Mouse (Mus musculus) intestine, embryonic 16.5 days (tissue): ENCODE measurements around the gene Tnfrsf19. TPM values are rescaled to one million over a fixed set of nuclear protein-coding genes. Genes with fewer than 3 reads are reported as not detected.

Experiments
- ATAC-seq: fragments of 200-750 bp; cut with Nextera tagmentation; 2 replicates; pipeline ENCODE4 v1.8.0; 2017; ENCODE audit warnings: moderate TSS enrichment, moderate library complexity
- H3K27ac ChIP-seq: fragments of 300-500 bp; sonication (generic); 2 replicates; pipeline ENCODE4 v1.5.1; 2014; ENCODE audit warnings: mild to moderate bottlenecking, low read length
- H3K27me3 ChIP-seq: fragments of 300-500 bp; sonication (generic); replicated peaks from 2 replicates; pipeline ENCODE4 v1.6.1; 2014; ENCODE audit warnings: low read length, control low read depth, mixed read lengths; ENCODE audit not compliant: control insufficient read depth, insufficient read depth
- H3K36me3 ChIP-seq: fragments of 300-500 bp; sonication (generic); 2 replicates; pipeline ENCODE4 v1.6.1; 2014; ENCODE audit warnings: low read length, control low read depth; ENCODE audit not compliant: control insufficient read depth, insufficient read depth
- H3K4me1 ChIP-seq: fragments of 300-500 bp; sonication (generic); 2 replicates; pipeline ENCODE4 v1.6.1; 2014; ENCODE audit warnings: low read length, control low read depth, mixed read lengths; ENCODE audit not compliant: control insufficient read depth, insufficient read depth
- H3K4me2 ChIP-seq: fragments of 300-500 bp; sonication (generic); 2 replicates; pipeline ENCODE4 v1.6.1; 2014; ENCODE audit warnings: low read depth, low read length, control low read depth
- H3K4me3 ChIP-seq: fragments of 300-500 bp; sonication (generic); 2 replicates; pipeline ENCODE4 v1.5.1; 2014; ENCODE audit warnings: mild to moderate bottlenecking, low read length
- H3K9ac ChIP-seq: fragments of 300-500 bp; sonication (generic); 2 replicates; pipeline ENCODE4 v1.6.1; 2014; ENCODE audit warnings: low read depth, low read length
- H3K9me3 ChIP-seq: fragments of 300-500 bp; sonication (generic); 2 replicates; pipeline ENCODE4 v1.6.1; 2016; ENCODE audit warnings: low read length, control low read depth; ENCODE audit not compliant: control insufficient read depth
- WGBS: fragments of 180-500 bp; shearing (Covaris S2); extraction: QIAGEN DNeasy Blood & Tissue Kit; methylation state at CpG from one replicate; pipeline ENCODE4 v1.1.7; 2014; 5-methylcytosine and 5-hydroxymethylcytosine counted together
- polyA plus RNA-seq: library from polyadenylated mRNA; unstranded; fragments of >200 nt; fragmentation: Nextera tagmentation; extraction: Ambion mirVana; gene quantifications from 2 replicates; pipeline ENCODE4 v1.2.1, GENCODE M21; 2015

The Tnfrsf19 gene
- polyA plus RNA-seq, 1 experiment from 2014 or later, result 11.5 TPM

GRCm38 (mm10) chr14:60984266-60984665 lies 62.0 kb downstream of the Tnfrsf19 start:
- H3K36me3 ChIP-seq, result no peaks in the 10 kb centered on the region
- H3K4me1 ChIP-seq, result peaks cover 17% of the 10 kb centered on the region
- H3K4me3 ChIP-seq, result no peak overlapping the region
- no peaks in the 10 kb centered on the region for H3K9me3 ChIP-seq
- ATAC-seq, result no peak
- 47% methylated on average over 6 of the region's 6 CpGs for WGBS
- no peak overlapping the region for H3K27ac ChIP-seq
- no peak overlapping the region for H3K9ac ChIP-seq
- no peak overlapping the region for H3K4me2 ChIP-seq
- H3K27me3 ChIP-seq, result no peaks in the 10 kb centered on the region

GRCm38 (mm10) chr14:60982126-60982525 lies 64.2 kb downstream of the Tnfrsf19 start:
- Histone ChIP-seq H3K4me2 (no peak overlapping the region), H3K36me3 (no peaks in the 10 kb centered on the region), H3K4me3 (no peak overlapping the region), H3K9me3 (no peaks in the 10 kb centered on the region), H3K4me1 (peaks cover 17% of the 10 kb centered on the region), H3K9ac (no peak overlapping the region), H3K27me3 (no peaks in the 10 kb centered on the region), H3K27ac (no peak overlapping the region)
- no peak for ATAC-seq

- H3K36me3 ChIP-seq, result no peaks in the 10 kb centered on the region
- no peaks in the 10 kb centered on the region for H3K9me3 ChIP-seq
- peaks cover 17% of the 10 kb centered on the region for H3K4me1 ChIP-seq
- no peak overlapping the region for H3K27ac ChIP-seq
- no peaks in the 10 kb centered on the region for H3K27me3 ChIP-seq
- H3K4me2 ChIP-seq, result no peak overlapping the region
- no peak overlapping the region for H3K9ac ChIP-seq
- no peak for ATAC-seq
- H3K4me3 ChIP-seq, result no peak overlapping the region
- WGBS, result 89% methylated on average over 5 of the region's 5 CpGs
Measured at GRCm38 (mm10) chr14:60980244-60980887, 65.9 kb downstream of the Tnfrsf19 start.

- Histone ChIP-seq H3K9ac (no peak overlapping the region), H3K4me2 (no peak overlapping the region), H3K4me1 (peaks cover under 1% of the 10 kb centered on the region; the same call in 1 of the 2 replicates), H3K27me3 (no peaks in the 10 kb centered on the region), H3K9me3 (no peaks in the 10 kb centered on the region), H3K36me3 (no peaks in the 10 kb centered on the region), H3K27ac (no peak overlapping the region), H3K4me3 (no peak overlapping the region)
- 58% methylated on average over 6 of the region's 6 CpGs for WGBS
- no peak for ATAC-seq
Measured at GRCm38 (mm10) chr14:60978129-60978528, 68.2 kb downstream of the Tnfrsf19 start.

- no peaks in the 10 kb centered on the region for H3K4me1 ChIP-seq
- 67% methylated on average over 3 of the region's 3 CpGs for WGBS
Measured at GRCm38 (mm10) chr14:60976231-60976630, 70.1 kb downstream of the Tnfrsf19 start.

GRCm38 (mm10) chr14:60975736-60976135 lies 70.6 kb downstream of the Tnfrsf19 start:
- no peak overlapping the region for H3K4me2 ChIP-seq
- no peaks in the 10 kb centered on the region for H3K9me3 ChIP-seq
- no peak for ATAC-seq
- 71% methylated on average over 3 of the region's 3 CpGs for WGBS
- no peak overlapping the region for H3K9ac ChIP-seq
- no peak overlapping the region for H3K27ac ChIP-seq
- no peaks in the 10 kb centered on the region for H3K4me1 ChIP-seq
- H3K4me3 ChIP-seq, result no peak overlapping the region
- no peaks in the 10 kb centered on the region for H3K27me3 ChIP-seq
- H3K36me3 ChIP-seq, result no peaks in the 10 kb centered on the region

More at GRCm38 (mm10) chr14:60976231-60976630, 70.1 kb downstream of the Tnfrsf19 start:
- Histone ChIP-seq H3K4me3 (no peak overlapping the region), H3K9ac (no peak overlapping the region), H3K9me3 (no peaks in the 10 kb centered on the region), H3K27me3 (no peaks in the 10 kb centered on the region), H3K4me2 (no peak overlapping the region), H3K27ac (no peak overlapping the region), H3K36me3 (no peaks in the 10 kb centered on the region)
- ATAC-seq, result no peak

GRCm38 (mm10) chr14:60970961-60971360 lies 75.3 kb downstream of the Tnfrsf19 start:
- no peak overlapping the region for H3K4me3 ChIP-seq
- no peaks in the 10 kb centered on the region for H3K4me1 ChIP-seq
- WGBS, result 93% methylated on average over 9 of the region's 9 CpGs
- H3K36me3 ChIP-seq, result no peaks in the 10 kb centered on the region
- H3K4me2 ChIP-seq, result no peak overlapping the region
- no peak overlapping the region for H3K9ac ChIP-seq
- H3K27ac ChIP-seq, result no peak overlapping the region
- H3K9me3 ChIP-seq, result no peaks in the 10 kb centered on the region
- ATAC-seq, result no peak
- H3K27me3 ChIP-seq, result no peaks in the 10 kb centered on the region

- H3K27me3 ChIP-seq, result no peaks in the 10 kb centered on the region
- WGBS, result 79% methylated on average over 4 of the region's 4 CpGs
- no peaks in the 10 kb centered on the region for H3K4me1 ChIP-seq
- ATAC-seq, result no peak
- H3K36me3 ChIP-seq, result no peaks in the 10 kb centered on the region
- H3K4me3 ChIP-seq, result no peak overlapping the region
- H3K4me2 ChIP-seq, result no peak overlapping the region
- H3K9ac ChIP-seq, result no peak overlapping the region
- H3K27ac ChIP-seq, result no peak overlapping the region
- no peaks in the 10 kb centered on the region for H3K9me3 ChIP-seq
Measured at GRCm38 (mm10) chr14:60966061-60966460, 80.2 kb downstream of the Tnfrsf19 start.

- no peaks in the 10 kb centered on the region for H3K36me3 ChIP-seq
- no peak overlapping the region for H3K4me2 ChIP-seq
- ATAC-seq, result no peak
- no peaks in the 10 kb centered on the region for H3K27me3 ChIP-seq
- H3K4me1 ChIP-seq, result no peaks in the 10 kb centered on the region
- H3K9ac ChIP-seq, result no peak overlapping the region
- no peak overlapping the region for H3K4me3 ChIP-seq
- WGBS, result 79% methylated on average over 7 of the region's 7 CpGs
- H3K27ac ChIP-seq, result no peak overlapping the region
- no peaks in the 10 kb centered on the region for H3K9me3 ChIP-seq
Measured at GRCm38 (mm10) chr14:60964016-60964810, 82.1 kb downstream of the Tnfrsf19 start.
